In the genomic region with DNA sequence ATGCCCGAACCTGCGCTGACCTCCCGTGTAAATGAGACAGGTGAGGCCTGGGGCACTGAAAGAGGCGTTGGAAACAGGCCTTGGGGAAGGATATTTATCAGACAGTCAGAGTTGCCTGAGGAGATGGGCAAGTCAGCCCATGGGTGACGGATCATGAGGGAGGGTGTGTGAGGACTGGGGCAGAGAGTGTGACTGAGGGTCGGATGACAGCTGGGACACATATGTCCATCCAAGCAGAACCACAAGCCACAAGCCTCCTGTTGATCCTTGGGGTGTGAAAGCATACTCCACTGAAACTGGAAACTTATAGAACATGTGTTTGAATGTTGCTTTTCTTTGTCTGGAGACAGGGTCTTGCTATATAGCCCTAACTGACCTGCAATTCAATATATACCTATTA, we compare ENCODE assay signal across 24 mouse cellular contexts. TPM values are rescaled to one million over a fixed set of nuclear protein-coding genes. Genes with fewer than 3 reads are reported as not detected.
A peak's percentile ranks its signal among the peaks of the same experiment; 100 is the strongest.
DNase-seq lines count a peak whose midpoint lies in the region; ATAC-seq and TF ChIP-seq lines count a peak whose summit lies in the region.
"Had no signal": no experiment of that assay in that cellular context is flagged by ENCODE, and none has a peak within 500 bp of the region (broad histone marks: within the 10 kb centered on the region; RNA-seq: fewer than 3 reads in every experiment).

No protein-coding gene starts in this region.

- no peak for DNase-seq in embryonic facial prominence, embryonic 14.5 days (ENCODE audit: low spot score)
- DNase-seq in embryonic facial prominence, embryonic 10.5 days (ENCODE audit: low spot score) = no peak
- DNase-seq in liver, postnatal 0 days = no peak
- DNase-seq in liver, embryonic 11.5 days (ENCODE audit: low spot score) = no peak
- DNase-seq in CH12.LX (ENCODE audit: extremely low read depth) = peak; percentile 75
- DNase-seq in splenic B cell, adult 2 months (ENCODE audit: low read depth, low spot score) = peak; percentile 81
- no peak for DNase-seq in lung, postnatal 25 days (ENCODE audit: low spot score)
- DNase-seq: adrenal gland, postnatal 25 days; cerebellum, adult 18-20 months; cerebellum, postnatal 10 days; forebrain, postnatal 0 days; heart, adult 2 months; heart, postnatal 4 days; kidney, adult 9 months; lung, postnatal 4 days; retina, postnatal 1 day had no signal

- dilution Hi-C loops in CH12.LX (cut with MboI; ENCODE audit: extremely low pct_ligation_motif_present, extremely low pct_unique_long_range_greater_than_20kb, low sequenced_read_pairs) = no loop called here

- H3K79me2 ChIP-seq in CH12.LX (replicated peaks; ENCODE audit: control insufficient read depth, extremely low read depth, insufficient read depth, poor library complexity, severe bottlenecking) = no peaks in the 10 kb centered on the region

- no peaks in the 10 kb centered on the region for H3K27me3 ChIP-seq in embryonic facial prominence, embryonic 14.5 days (replicated peaks; ENCODE audit: control insufficient read depth, insufficient read depth, low read length)
- no peaks in the 10 kb centered on the region for H3K27me3 ChIP-seq in embryonic facial prominence, embryonic 10.5 days (replicated peaks; ENCODE audit: low read depth, poor library complexity, severe bottlenecking)
- H3K27me3 ChIP-seq in liver, postnatal 0 days (ENCODE audit: insufficient read depth, low read length) = no peaks in the 10 kb centered on the region
- H3K27me3 ChIP-seq in liver, embryonic 11.5 days (replicated peaks; ENCODE audit: control insufficient read depth, insufficient read depth, low read length) = no peaks in the 10 kb centered on the region
- H3K27me3 ChIP-seq in CH12.LX (replicated peaks) = no peaks in the 10 kb centered on the region
- H3K27me3 ChIP-seq in splenic B cell, adult 2 months (ENCODE audit: control insufficient read depth, insufficient read depth, low read length, poor library complexity, severe bottlenecking) = no peaks in the 10 kb centered on the region
- H3K27me3 ChIP-seq: embryonic facial prominence, embryonic 15.5 days; forebrain, embryonic 12.5 days; limb, embryonic 12.5 days; midbrain, embryonic 13.5 days had no signal

- no peak for TF ChIP-seq CTCF in liver, postnatal 0 days (IDR thresholded peaks at IDR 0.05; ENCODE audit: low read depth)
- TF ChIP-seq CTCF in CH12.LX (conservative IDR thresholded peaks at IDR 0.05 in 1 of 2, IDR thresholded peaks at IDR 0.05 in 1 of 2; ENCODE audit: low read depth in 2 of 2, low read length in 2 of 2) = no peak

- H3K4me1 ChIP-seq in embryonic facial prominence, embryonic 14.5 days (ENCODE audit: control insufficient read depth, insufficient read depth, low read length) = no peaks in the 10 kb centered on the region
- peaks cover 4% of the 10 kb centered on the region; the same call in 1 of the 2 replicates for H3K4me1 ChIP-seq in embryonic facial prominence, embryonic 10.5 days
- H3K4me1 ChIP-seq in liver, postnatal 0 days (ENCODE audit: insufficient read depth) = no peaks in the 10 kb centered on the region
- H3K4me1 ChIP-seq in liver, embryonic 11.5 days (replicated peaks; ENCODE audit: control insufficient read depth, insufficient read depth, low read length) = no peaks in the 10 kb centered on the region
- H3K4me1 ChIP-seq in CH12.LX (ENCODE audit: control insufficient read depth in 1 of 2, insufficient read depth in 2 of 2) = peaks cover 12 to 93% of the 10 kb centered on the region in 2 experiments
- H3K4me1 ChIP-seq: embryonic facial prominence, embryonic 15.5 days; heart, embryonic 12.5 days; hindbrain, embryonic 13.5 days; limb, embryonic 12.5 days; megakaryocyte, embryonic 14.5 days; midbrain, embryonic 13.5 days had no signal

- no peak overlapping the region for H3K4me3 ChIP-seq in embryonic facial prominence, embryonic 14.5 days (ENCODE audit: low read depth, low read length)
- no peak overlapping the region for H3K4me3 ChIP-seq in embryonic facial prominence, embryonic 10.5 days
- no peak overlapping the region for H3K4me3 ChIP-seq in liver, postnatal 0 days (ENCODE audit: low read depth, low read length)
- H3K4me3 ChIP-seq in liver, embryonic 11.5 days (ENCODE audit: low read depth, low read length) = no peak overlapping the region
- H3K4me3 ChIP-seq in CH12.LX (replicated peaks in 1 of 3; ENCODE audit: low read depth in 2 of 3, low read length in 2 of 3, poor library complexity in 1 of 3) = no peak overlapping the region
- H3K4me3 ChIP-seq: embryonic facial prominence, embryonic 15.5 days; forebrain, embryonic 12.5 days; heart, adult 2 months; heart, embryonic 12.5 days; hindbrain, embryonic 13.5 days; limb, embryonic 12.5 days; megakaryocyte, embryonic 14.5 days; midbrain, embryonic 13.5 days had no signal

- WGBS in embryonic facial prominence, embryonic 14.5 days = 54% methylated on average over 6 of the region's 6 CpGs
- WGBS in embryonic facial prominence, embryonic 10.5 days = 62% methylated on average over 6 of the region's 6 CpGs
- WGBS in liver, postnatal 0 days (ENCODE audit: insufficient replicate concordance) = 56% methylated on average over 6 of the region's 6 CpGs
- 64% methylated on average over 6 of the region's 6 CpGs for WGBS in liver, embryonic 11.5 days

- ATAC-seq in embryonic facial prominence, embryonic 14.5 days (ENCODE audit: low read depth) = peak; percentile 15; the same call in 1 of the 2 replicates
- ATAC-seq in liver, postnatal 0 days = peak; percentile 36; the same call in 1 of the 2 replicates
- no peak for ATAC-seq in liver, embryonic 11.5 days (replicated peaks; ENCODE audit: low FRiP score)
- ATAC-seq: forebrain, postnatal 0 days; intestine, embryonic 16.5 days had no signal

- in situ Hi-C loops in CH12.LX (cut with MboI; ENCODE audit: low pct_ligation_motif_present, low pct_unique_long_range_greater_than_20kb, low sequenced_read_pairs) = no loop called here

- no peak overlapping the region for H3K4me2 ChIP-seq in embryonic facial prominence, embryonic 14.5 days (ENCODE audit: low read depth, low read length)
- H3K4me2 ChIP-seq in liver, postnatal 0 days (ENCODE audit: low read depth, low read length) = no peak overlapping the region
- no peak overlapping the region for H3K4me2 ChIP-seq in liver, embryonic 11.5 days
- H3K4me2 ChIP-seq in CH12.LX (ENCODE audit: insufficient read depth, low read depth, poor library complexity, severe bottlenecking) = no peak overlapping the region
- H3K4me2 ChIP-seq: embryonic facial prominence, embryonic 15.5 days; forebrain, embryonic 12.5 days; heart, embryonic 12.5 days; hindbrain, embryonic 13.5 days; limb, embryonic 12.5 days; midbrain, embryonic 13.5 days had no signal

- no peak overlapping the region for H3K27ac ChIP-seq in embryonic facial prominence, embryonic 14.5 days (replicated peaks; ENCODE audit: low read depth, low read length)
- no peak overlapping the region for H3K27ac ChIP-seq in embryonic facial prominence, embryonic 10.5 days (replicated peaks)
- H3K27ac ChIP-seq in liver, postnatal 0 days (ENCODE audit: low read depth) = no peak overlapping the region
- no peak overlapping the region for H3K27ac ChIP-seq in liver, embryonic 11.5 days (ENCODE audit: low read depth, low read length)
- H3K27ac ChIP-seq in CH12.LX (ENCODE audit: insufficient read depth, low read depth) = 0 out of 2 replicates have a peak overlapping the region, but pooled peaks have one; percentile 0
- H3K27ac ChIP-seq: embryonic facial prominence, embryonic 15.5 days; forebrain, embryonic 12.5 days; heart, adult 2 months; hindbrain, embryonic 13.5 days; limb, embryonic 12.5 days; midbrain, embryonic 13.5 days had no signal

- TF ChIP-seq EP300 in liver, postnatal 0 days (IDR thresholded peaks at IDR 0.05; ENCODE audit: low read depth) = no peak
- TF ChIP-seq EP300 in CH12.LX (IDR thresholded peaks at IDR 0.05; ENCODE audit: low read length) = peak; percentile 64; the same call in 1 of the 2 replicates

- no peaks in the 10 kb centered on the region for H3K36me3 ChIP-seq in embryonic facial prominence, embryonic 14.5 days (ENCODE audit: control insufficient read depth, insufficient read depth, low read length)
- H3K36me3 ChIP-seq in embryonic facial prominence, embryonic 10.5 days (replicated peaks) = no peaks in the 10 kb centered on the region
- H3K36me3 ChIP-seq in liver, postnatal 0 days (replicated peaks; ENCODE audit: insufficient read depth, low read length) = no peaks in the 10 kb centered on the region
- H3K36me3 ChIP-seq in liver, embryonic 11.5 days (ENCODE audit: control insufficient read depth, insufficient read depth, low read length) = no peaks in the 10 kb centered on the region
- peaks cover 70 to 99% of the 10 kb centered on the region in 2 experiments for H3K36me3 ChIP-seq in CH12.LX (replicated peaks in 1 of 2; ENCODE audit: control insufficient read depth in 1 of 2, insufficient read depth in 1 of 2, low read length in 1 of 2)
- peaks cover 47% of the 10 kb centered on the region for H3K36me3 ChIP-seq in splenic B cell, adult 2 months (ENCODE audit: control insufficient read depth, insufficient read depth, low read length, poor library complexity, severe bottlenecking)
- H3K36me3 ChIP-seq: embryonic facial prominence, embryonic 15.5 days; forebrain, embryonic 12.5 days; heart, embryonic 12.5 days; hindbrain, embryonic 13.5 days; limb, embryonic 12.5 days; midbrain, embryonic 13.5 days had no signal

- 0 out of 2 replicates have a peak, but pooled peaks have one; percentile 18 for TF ChIP-seq POLR2A in CH12.LX (IDR thresholded peaks at IDR 0.05; ENCODE audit: low read depth, low read length)

- H3K9me3 ChIP-seq in embryonic facial prominence, embryonic 14.5 days (ENCODE audit: control insufficient read depth, low read length) = no peaks in the 10 kb centered on the region
- H3K9me3 ChIP-seq in embryonic facial prominence, embryonic 10.5 days = no peaks in the 10 kb centered on the region
- no peaks in the 10 kb centered on the region for H3K9me3 ChIP-seq in liver, postnatal 0 days (ENCODE audit: low read length)
- H3K9me3 ChIP-seq in liver, embryonic 11.5 days (ENCODE audit: control insufficient read depth, low read length) = no peaks in the 10 kb centered on the region
- H3K9me3 ChIP-seq in CH12.LX (replicated peaks; ENCODE audit: low read length) = no peaks in the 10 kb centered on the region
- H3K9me3 ChIP-seq: embryonic facial prominence, embryonic 15.5 days; forebrain, embryonic 12.5 days; heart, embryonic 12.5 days; hindbrain, embryonic 13.5 days; limb, embryonic 12.5 days; megakaryocyte, embryonic 14.5 days; midbrain, embryonic 13.5 days had no signal

- H3K9ac ChIP-seq in embryonic facial prominence, embryonic 14.5 days (ENCODE audit: low read depth, low read length) = no peak overlapping the region
- no peak overlapping the region for H3K9ac ChIP-seq in liver, postnatal 0 days (replicated peaks)
- H3K9ac ChIP-seq in liver, embryonic 11.5 days (ENCODE audit: low read depth, low read length) = no peak overlapping the region
- no peak overlapping the region for H3K9ac ChIP-seq in CH12.LX (ENCODE audit: insufficient read depth, low read depth)
- H3K9ac ChIP-seq: embryonic facial prominence, embryonic 15.5 days; forebrain, embryonic 12.5 days; forebrain, postnatal 0 days; heart, embryonic 12.5 days; hindbrain, embryonic 13.5 days; limb, embryonic 12.5 days; midbrain, embryonic 13.5 days had no signal

- TF ChIP-seq RAD21 in CH12.LX (IDR thresholded peaks at IDR 0.05; ENCODE audit: low read depth, low read length) = no peak

RNA-seq across cellular contexts. Expression of gene Ciita, which starts 28.8 kb away (rescaled TPM):
- 0.29 and 0.35 TPM in 2 replicates for polyA plus RNA-seq in embryonic facial prominence, embryonic 14.5 days (2014; fragmentation: Nextera tagmentation; extraction: Ambion mirVana)
- polyA plus RNA-seq in embryonic facial prominence, embryonic 10.5 days (2016; fragmentation: Nextera tagmentation; extraction: Ambion mirVana) = 0.06 and 0.26 TPM in 2 replicates
- polyA plus RNA-seq in liver, postnatal 0 days (2015; fragmentation: Nextera tagmentation; extraction: Ambion mirVana) = 0.21 and 0.31 TPM in 2 replicates
- 0.05 and 0.14 TPM in 2 replicates for polyA plus RNA-seq in liver, embryonic 11.5 days (2014; fragmentation: Nextera tagmentation; extraction: Ambion mirVana)
- total RNA-seq in CH12.LX (2012; rRNA removed) (32.7 and 39.8 TPM in 2 replicates), CH12.LX (2014; rRNA removed) (38.8 and 39.1 TPM in 2 replicates)
- polyA plus RNA-seq in CH12.LX (2012; ENCODE audit: insufficient read length, low read depth) = 62.3 and 69.6 TPM in 2 replicates
- total RNA-seq: forebrain, postnatal 0 days had no signal

RNA-seq across cellular contexts. Expression of gene Dexi, which starts 34.2 kb away (rescaled TPM):
- 28.0 and 30.3 TPM in 2 replicates for polyA plus RNA-seq in embryonic facial prominence, embryonic 14.5 days (2014; fragmentation: Nextera tagmentation; extraction: Ambion mirVana)
- 18.5 and 19.3 TPM in 2 replicates for polyA plus RNA-seq in embryonic facial prominence, embryonic 10.5 days (2016; fragmentation: Nextera tagmentation; extraction: Ambion mirVana)
- polyA plus RNA-seq in liver, postnatal 0 days (2015; fragmentation: Nextera tagmentation; extraction: Ambion mirVana) = 2.8 and 4.4 TPM in 2 replicates
- polyA plus RNA-seq in liver, embryonic 11.5 days (2014; fragmentation: Nextera tagmentation; extraction: Ambion mirVana) = 8.7 and 9.6 TPM in 2 replicates
- total RNA-seq in CH12.LX (2012; rRNA removed) (13.7 and 14.1 TPM in 2 replicates), CH12.LX (2014; rRNA removed) (10.0 and 11.3 TPM in 2 replicates)
- 18.6 and 19.6 TPM in 2 replicates for polyA plus RNA-seq in CH12.LX (2012; ENCODE audit: insufficient read length, low read depth)

RNA-seq across cellular contexts. Expression of gene Clec16a, which starts 36.4 kb away (rescaled TPM):
- 26.8 and 29.6 TPM in 2 replicates for polyA plus RNA-seq in embryonic facial prominence, embryonic 14.5 days (2014; fragmentation: Nextera tagmentation; extraction: Ambion mirVana)
- polyA plus RNA-seq in embryonic facial prominence, embryonic 10.5 days (2016; fragmentation: Nextera tagmentation; extraction: Ambion mirVana) = 30.6 and 30.7 TPM in 2 replicates
- 9.5 and 11.3 TPM in 2 replicates for polyA plus RNA-seq in liver, postnatal 0 days (2015; fragmentation: Nextera tagmentation; extraction: Ambion mirVana)
- 25.6 and 27.4 TPM in 2 replicates for polyA plus RNA-seq in liver, embryonic 11.5 days (2014; fragmentation: Nextera tagmentation; extraction: Ambion mirVana)
- total RNA-seq in CH12.LX (2012; rRNA removed) (24.2 and 26.2 TPM in 2 replicates), CH12.LX (2014; rRNA removed) (19.3 and 20.0 TPM in 2 replicates)
- polyA plus RNA-seq in CH12.LX (2012; ENCODE audit: insufficient read length, low read depth) = 18.5 and 20.5 TPM in 2 replicates

Comparison
In these comparisons a context has a peak if more than half of its experiments do, and no peak if none do; other contexts are left out.
1. DNase-seq: peak in CH12.LX (single experiment) and splenic B cell, adult 2 months (single experiment); none in embryonic facial prominence, embryonic 14.5 days (single experiment), embryonic facial prominence, embryonic 10.5 days (single experiment), liver, postnatal 0 days (single experiment), liver, embryonic 11.5 days (single experiment) and lung, postnatal 25 days (single experiment).
2. RNA of gene Ciita, which starts 28.8 kb away (polyA plus RNA-seq): 62.3 to 69.6 TPM in CH12.LX; 0.29 to 0.35 TPM in embryonic facial prominence, embryonic 14.5 days, 0.21 to 0.31 TPM in liver, postnatal 0 days, 0.06 to 0.26 TPM in embryonic facial prominence, embryonic 10.5 days and 0.05 to 0.14 TPM in liver, embryonic 11.5 days; every median in the first group is over 10 times any median in the second.